Comparison of ENCODE assay signal across 14 mouse cellular contexts in the genomic region with DNA sequence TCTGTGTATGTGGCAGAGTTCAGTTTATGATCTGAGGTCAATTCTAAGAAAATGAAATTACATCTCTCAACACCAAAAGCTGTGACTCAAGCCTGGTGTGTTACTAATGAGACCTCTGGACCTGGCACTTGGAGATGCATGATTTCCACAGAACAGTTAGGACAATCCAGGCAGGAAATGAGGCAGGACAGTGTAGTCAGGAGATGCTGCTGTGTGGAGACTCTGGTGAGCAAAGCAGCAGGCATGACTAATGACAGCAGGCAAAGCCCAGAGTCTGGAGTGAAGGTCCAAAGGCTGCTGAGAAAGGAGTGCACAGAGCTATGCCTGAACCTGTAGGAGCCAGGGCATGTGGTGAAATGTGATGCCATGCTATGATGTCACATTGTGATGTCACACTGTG.
"Had no signal": no experiment of that assay in that cellular context is flagged by ENCODE, and none has a peak within 500 bp of the region (broad histone marks: within the 10 kb centered on the region; RNA-seq: fewer than 3 reads in every experiment).

No protein-coding gene starts in this region.

- H3K27me3 ChIP-seq: kidney, embryonic 15.5 days; limb, embryonic 13.5 days; midbrain, embryonic 13.5 days; neural tube, embryonic 15.5 days had no signal

- H3K36me3 ChIP-seq: kidney, embryonic 15.5 days; limb, embryonic 13.5 days; midbrain, embryonic 13.5 days; neural tube, embryonic 15.5 days had no signal

- H3K4me2 ChIP-seq: kidney, embryonic 15.5 days; limb, embryonic 13.5 days; midbrain, embryonic 13.5 days; neural tube, embryonic 15.5 days had no signal

- H3K4me3 ChIP-seq: kidney, embryonic 15.5 days; layer of hippocampus, adult 2 months; limb, embryonic 13.5 days; midbrain, embryonic 13.5 days; myocyte; neural tube, embryonic 15.5 days had no signal

- H3K27ac ChIP-seq: kidney, embryonic 15.5 days; layer of hippocampus, adult 2 months; limb, embryonic 13.5 days; liver, embryonic 14.5 days; midbrain, embryonic 13.5 days; neural tube, embryonic 15.5 days had no signal

- H3K9ac ChIP-seq: kidney, embryonic 15.5 days; limb, embryonic 13.5 days; liver, embryonic 14.5 days; midbrain, embryonic 13.5 days; neural tube, embryonic 15.5 days had no signal

- H3K9me3 ChIP-seq: kidney, embryonic 15.5 days; limb, embryonic 13.5 days; midbrain, embryonic 13.5 days; neural tube, embryonic 15.5 days had no signal

- DNase-seq: kidney, postnatal 4 days; left cerebral cortex, postnatal 4 days; lung, adult 18-20 months; right cerebral cortex, adult 18-20 months; right cerebral cortex, postnatal 25 days; thymus, adult 18-20 months; thymus, postnatal 14 days had no signal

- ATAC-seq: midbrain, embryonic 13.5 days had no signal
